Mouse (Mus musculus): Measurements from ENCODE around the gene Rnaseh2b. TPM values are rescaled to one million over a fixed set of nuclear protein-coding genes. Genes with fewer than 3 reads are reported as not detected.

Rnaseh2b gene
- polyA plus RNA-seq (2012; rRNA removed; ENCODE audit: low replicate concordance), result 1.4 and 3.4 TPM in 2 replicates

GRCm38 (mm10) chr14:62292488-62293339 is at the start of gene Rnaseh2b, which contains the start of gene Dleu7:
Gene Rnaseh2b, plus strand, starts transcription at chr14:62292589.
Gene Dleu7, minus strand, starts transcription at chr14:62293047.

Other genes starting within 250 kb of the Rnaseh2b start
- 0.23 and 0.65 TPM in 2 replicates for gene Dleu7, start 458 bp downstream of the Rnaseh2b start, polyA plus RNA-seq (2012; rRNA removed; ENCODE audit: low replicate concordance)
- not detected in 2 replicates for gene Gucy1b2, start 163.7 kb downstream of the Rnaseh2b start, polyA plus RNA-seq (2012; rRNA removed; ENCODE audit: low replicate concordance)